Mouse (Mus musculus): ENCODE measurements at regions not wholly inside any gene's neighbourhood (a gene's known extent, or its start where the extent isn't known, plus 50 kb on each side); places are given as distances from the start of the nearest gene placed in this dataset.

DNA sequence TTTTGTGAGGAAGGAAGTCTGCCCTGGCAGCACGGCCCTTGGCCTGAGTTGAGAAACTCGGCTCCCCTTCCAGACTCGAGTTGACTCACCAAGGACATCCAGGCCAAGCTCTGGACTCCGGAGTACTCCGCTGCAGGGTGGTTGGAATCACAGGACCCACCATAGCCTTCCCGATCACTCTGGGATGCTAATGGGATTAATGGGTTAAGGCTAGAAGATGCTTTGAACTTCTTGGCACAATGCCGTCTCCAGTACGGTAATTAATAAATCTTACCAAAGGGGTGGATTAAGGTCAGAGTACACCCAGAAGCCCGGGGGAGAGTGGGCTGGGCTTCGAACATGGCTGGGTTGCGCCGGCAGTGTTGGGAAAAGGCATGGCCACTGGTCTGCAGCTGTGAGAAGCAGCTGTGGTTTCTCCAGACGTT, 200.8 kb upstream of the Dio3 start:
- DNase-seq (ENCODE audit: low spot score in 2 of 2): no peak

DNA sequence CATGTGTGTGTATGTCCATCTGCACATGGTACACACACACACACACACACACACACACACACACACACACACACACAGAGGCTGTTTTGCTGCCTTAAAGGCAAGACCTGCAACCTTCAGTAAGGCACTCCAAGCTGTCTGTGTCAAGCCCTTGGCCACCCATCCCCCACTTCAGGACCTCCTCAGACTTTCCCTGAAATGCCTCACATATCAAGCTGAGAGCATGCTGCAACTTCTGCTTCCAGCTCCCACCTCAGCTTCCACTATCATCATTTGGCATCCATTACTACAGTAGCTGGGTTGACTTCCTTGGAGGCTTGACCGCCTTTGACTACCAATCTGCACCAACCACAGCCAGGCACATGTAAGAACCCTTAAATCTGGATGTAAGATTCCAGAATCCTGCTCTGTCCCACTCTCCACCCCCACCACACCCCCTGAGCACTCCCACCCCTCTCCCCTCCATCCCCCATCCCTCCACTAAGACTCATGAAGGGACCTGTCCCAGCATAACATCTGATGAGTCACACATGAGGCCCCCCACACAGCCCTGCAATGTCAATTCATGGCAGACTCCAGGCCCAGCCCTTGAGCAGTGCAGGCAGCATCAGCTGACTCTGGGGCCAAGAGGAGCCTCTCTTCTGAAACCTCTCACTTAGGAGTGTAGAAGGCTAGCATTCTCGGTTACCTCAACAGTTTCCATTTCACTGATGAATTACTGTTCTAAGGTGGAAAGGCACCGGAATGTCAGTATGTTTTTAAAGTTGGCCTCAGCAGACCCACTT, 196.8 kb upstream of the Dio3 start:
- no peak for DNase-seq (ENCODE audit: low spot score in 2 of 2)

DNA sequence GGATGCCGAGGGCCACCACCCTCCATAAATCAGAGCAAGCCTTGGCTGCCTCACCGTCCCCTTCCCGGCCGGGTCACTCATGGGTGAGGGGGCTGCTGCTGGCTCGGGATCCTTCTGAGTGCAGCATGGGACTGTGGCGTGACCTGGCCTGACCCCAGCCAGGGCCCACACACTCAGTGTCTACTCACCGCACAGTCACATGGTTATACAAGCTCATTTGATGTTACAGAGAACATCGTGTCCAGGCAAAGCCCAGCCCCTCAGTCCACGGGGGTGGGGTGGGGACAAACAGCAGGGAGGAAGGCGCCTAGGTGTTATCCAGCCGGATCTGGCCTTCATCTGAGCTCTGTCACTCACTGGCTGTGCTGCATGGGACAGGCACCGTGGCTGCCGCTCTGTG, 195.9 kb upstream of the Dio3 start:
- no peak for DNase-seq (ENCODE audit: low spot score in 2 of 2)

DNA sequence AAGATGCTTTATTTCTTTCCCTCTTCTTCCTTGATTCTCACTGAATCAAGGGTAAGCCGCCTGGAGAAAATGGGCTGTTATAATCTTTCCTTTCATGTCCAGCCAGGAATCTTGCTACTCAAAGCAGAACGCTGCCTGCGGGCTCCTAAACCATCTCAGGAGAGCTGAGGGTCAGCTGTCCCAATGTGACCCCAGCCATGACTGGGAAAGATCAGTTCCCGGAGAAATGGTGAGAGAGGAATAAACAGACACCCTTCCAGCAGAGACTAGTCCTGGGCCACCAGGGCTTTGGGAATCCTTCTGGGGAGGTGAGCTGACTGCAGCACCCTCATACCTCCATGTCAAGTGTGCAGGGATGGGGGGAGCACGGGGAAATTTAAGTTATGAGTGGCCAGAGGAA, 195.4 kb upstream of the Dio3 start:
- no peak for DNase-seq (ENCODE audit: low spot score in 2 of 2)

DNA sequence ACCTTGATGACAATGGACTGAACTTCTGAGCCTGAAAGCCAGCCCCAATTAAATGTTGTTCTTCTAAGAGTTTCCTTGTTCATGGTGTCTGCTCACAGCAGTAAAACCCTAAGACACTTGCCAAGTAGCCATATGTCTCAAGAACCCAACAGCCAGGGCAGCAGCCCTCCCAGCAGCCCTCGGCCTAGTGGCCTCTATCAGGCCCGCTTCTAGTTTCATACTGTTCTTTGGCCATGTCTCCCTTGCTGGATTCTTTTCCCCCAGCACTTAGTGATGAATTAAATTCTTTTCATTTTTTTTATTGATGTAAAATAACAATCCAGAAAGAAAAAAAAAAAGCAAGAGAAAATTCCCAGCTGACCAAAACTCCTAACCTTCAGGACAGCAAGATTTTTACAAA, 191.9 kb upstream of the Dio3 start:
- DNase-seq (ENCODE audit: low spot score in 2 of 2): no peak

DNA sequence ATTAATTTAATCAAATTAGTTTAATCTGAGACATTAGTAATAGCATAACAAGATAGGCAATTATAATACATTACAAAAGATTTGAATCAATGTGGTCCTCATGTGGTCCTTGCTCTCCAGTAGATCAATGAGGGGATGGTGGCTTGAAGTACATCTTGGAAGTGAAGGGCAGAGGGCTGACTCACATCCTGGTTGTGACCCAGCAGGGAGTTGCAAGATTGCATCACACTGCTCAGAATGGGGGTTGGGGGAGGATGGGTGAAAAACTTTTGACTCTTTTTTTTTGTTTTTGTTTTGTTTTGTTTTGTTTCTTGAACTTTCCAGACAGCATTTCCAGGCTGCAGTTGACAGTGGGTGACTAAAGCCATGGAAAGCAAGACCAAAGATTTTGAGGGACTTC, 191.1 kb upstream of the Dio3 start:
- no peak for DNase-seq (ENCODE audit: low spot score in 2 of 2)

DNA sequence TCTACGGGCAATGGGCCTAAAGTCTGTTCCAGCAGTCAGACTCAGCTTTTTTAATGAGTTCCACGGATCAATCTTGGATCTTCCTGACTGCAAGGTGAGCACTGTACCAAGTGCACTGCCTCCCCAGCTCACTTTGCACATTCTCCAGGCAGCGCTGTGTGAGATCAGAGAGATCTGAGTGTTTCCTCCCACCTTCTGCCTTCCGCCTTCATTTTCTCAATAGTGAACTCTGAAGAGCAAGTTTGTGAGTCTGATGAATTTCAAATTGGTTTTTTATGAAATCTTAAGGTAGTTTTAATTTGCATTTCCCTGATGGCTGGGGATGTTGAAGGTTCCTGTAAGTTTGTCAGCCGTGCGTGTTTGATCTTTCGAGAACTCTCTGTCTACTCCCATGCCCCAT, 176.7 kb upstream of the Dio3 start:
- DNase-seq (ENCODE audit: low spot score in 2 of 2): no peak

DNA sequence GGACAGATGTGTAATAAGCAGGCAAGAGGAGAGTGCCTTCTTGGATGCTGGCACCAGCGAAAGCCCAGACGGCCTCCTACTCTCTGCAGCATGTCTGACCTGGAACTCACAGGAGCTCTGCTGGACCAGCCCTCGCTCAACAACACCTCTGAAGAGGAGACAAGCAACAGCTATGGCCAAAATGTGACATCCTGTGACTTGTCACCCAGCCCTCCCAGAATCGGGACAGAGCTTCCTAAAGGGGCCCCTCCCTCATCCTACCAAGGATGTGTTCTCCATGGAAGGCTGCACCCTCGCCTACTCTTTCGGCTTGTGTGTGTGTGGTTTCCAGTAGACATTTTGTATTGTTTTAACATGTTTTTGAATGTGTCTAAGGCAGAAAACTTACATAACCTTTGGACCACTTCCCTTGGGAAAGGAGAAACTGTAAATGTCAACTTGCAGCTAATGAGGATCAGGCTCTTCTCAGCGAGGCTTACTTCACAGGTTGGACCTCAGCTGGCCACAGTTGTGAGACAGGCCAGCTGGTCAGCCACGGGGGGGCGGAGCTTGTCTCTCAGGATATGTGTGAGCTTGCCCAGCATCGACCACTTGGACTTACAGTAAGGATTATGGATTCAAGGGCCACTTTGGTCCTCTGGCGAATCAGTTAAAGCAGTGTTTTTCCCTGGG, 166.7 kb upstream of the Dio3 start:
- DNase-seq (ENCODE audit: low spot score in 2 of 2): no peak

DNA sequence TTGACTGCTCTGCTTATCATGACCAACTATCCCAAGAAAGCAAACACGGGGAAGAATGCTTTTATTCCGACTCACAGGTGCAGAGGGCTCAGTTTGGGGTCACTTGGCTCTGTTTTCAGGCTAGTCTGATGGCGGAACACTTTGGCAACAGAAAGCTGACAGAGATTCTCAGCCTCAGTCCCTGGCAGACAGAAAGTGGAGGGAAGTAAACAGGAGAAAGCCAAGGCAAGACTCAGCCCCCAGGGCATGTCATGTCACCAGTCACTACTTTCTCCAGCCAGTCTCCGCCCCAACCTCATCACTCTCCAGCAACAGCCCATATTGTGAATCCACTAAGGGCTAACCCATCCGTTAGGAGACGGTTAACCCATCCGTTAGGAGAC, 166.2 kb upstream of the Dio3 start:
- no peak for DNase-seq (ENCODE audit: low spot score in 2 of 2)

DNA sequence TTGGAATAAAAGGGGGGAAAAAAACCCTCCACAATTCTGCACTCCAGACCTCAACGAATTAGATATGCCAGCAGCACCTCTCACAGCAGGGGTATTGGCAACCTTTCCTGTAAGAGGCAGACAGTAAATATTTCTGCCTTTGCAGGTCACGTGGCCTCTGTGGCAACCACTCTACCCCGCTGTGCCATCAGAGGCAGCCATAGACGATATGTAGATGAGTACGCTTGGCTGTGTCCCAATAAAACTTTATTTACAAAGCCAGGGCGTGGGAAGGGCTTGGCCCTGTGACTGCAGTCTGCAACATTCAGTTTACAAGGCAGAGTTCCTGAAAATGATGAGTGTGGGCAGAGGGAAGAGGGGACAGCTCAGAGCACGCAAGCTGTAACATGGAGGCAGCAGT, 158.7 kb upstream of the Dio3 start:
- DNase-seq (ENCODE audit: low spot score in 2 of 2): peak in 1 of 2 experiments; percentile 34

DNA sequence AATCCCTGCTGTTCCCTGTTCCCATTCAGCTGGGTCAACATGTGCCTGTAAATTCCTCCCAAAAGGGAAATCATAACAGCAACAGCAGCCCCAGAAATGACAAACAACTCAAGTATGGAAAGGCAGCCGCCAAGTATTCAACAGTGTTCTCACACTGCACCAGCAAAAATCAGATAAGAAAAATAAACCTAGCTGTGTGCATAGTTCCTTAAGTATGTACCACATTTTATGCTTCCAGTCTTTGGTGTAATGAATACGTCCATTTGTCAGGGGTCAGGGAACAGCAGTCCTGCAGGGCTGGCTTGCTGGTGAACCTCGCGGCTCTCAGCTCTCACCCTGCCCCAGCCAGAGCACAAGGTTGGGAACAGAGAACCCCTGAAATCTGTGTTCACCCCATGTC, 155.9 kb upstream of the Dio3 start:
- no peak for DNase-seq (ENCODE audit: low spot score in 2 of 2)

DNA sequence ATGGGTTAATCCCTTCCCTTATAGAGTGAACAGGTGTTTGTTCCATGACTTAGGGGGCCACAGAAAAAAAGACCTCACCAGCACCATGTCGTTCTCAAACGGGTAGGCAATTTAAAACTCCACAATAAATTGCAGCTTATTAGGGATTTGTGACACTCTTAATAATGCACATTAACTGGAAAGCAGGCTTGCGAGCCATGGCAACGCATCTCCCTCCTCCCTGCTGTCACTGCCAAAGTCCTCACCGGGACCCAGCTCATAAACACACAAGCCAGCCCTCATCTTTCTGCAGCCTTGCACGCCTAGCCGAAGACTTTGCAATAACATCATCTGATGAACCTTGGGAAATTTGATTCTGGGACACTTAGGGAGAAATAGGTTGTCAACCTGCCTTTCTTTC, 152.3 kb upstream of the Dio3 start:
- DNase-seq (ENCODE audit: low spot score in 2 of 2): peak in 1 of 2 experiments; percentile 28

DNA sequence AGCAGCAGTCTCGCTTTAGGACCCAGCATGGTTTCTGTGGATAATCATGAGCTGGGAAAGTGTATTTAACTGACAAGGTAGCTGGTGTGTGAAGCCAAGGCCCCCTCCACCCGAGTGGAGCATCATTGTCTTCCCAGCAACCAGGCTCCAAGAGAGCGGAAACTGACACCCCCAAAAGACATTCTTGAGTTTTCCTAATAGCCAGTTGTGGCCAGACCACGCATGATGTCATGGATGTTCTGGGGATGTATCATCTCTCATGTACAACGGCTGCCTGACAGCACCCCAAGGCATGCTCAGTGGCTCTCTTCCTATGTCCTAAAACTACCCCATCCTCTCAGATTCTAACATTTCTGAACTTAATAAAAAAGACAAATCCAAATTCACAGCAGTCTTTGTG, 133.5 kb upstream of the Dio3 start:
- no peak for DNase-seq (ENCODE audit: low spot score in 2 of 2)

DNA sequence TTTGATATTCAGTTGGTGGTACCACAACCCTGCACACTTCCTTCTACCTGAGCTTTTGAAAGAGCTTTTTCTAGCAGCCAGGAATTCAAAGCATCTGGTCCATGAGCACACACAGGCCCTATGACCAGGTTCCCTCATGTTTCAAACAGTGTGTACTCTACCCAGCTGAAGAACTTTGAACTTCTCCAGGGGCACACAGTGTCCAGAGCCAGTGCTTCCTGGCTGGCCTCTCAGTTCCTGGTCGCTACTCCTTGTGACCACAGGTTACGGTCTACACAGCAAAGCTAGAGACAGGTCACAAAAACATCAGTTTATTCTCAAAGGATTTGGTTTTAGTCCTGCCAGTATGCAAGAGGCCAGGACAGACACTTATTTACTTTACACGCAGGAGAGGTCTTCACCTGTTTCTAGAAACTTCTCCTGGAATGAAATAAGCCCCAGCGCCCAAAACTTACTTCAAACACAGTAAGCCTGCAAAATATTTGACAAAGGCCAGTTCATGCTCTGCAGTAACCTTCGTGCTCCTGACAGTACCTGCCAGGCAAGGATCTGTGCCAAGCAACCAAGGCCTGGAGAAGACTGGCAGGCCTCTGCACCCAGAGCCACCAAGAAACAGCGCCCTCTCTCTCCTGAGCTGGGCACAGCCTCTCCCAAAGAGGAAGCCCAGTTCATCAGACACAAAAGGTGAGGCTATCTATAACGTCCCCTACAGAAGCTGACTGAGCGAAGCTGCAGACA, 124.5 kb upstream of the Dio3 start:
- no peak for DNase-seq (ENCODE audit: low spot score in 2 of 2)

DNA sequence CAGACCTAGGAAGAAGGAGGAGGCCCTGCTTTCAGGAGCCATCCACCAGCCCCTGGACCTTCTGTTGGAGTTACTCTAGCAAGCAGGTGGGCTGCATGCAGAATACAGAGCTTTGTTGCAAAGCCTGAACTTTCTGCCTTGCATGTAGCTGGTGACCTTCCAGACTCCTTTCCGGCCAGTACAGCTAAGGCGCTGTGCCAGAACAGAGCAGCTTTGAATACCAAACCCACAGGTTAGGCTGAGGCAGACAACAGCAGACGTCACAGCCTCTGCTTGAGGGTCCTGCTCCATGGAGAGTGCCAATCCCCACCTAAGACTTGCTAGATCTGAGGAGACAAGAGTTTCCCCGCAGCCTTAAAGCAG, 123.9 kb upstream of the Dio3 start:
- DNase-seq (ENCODE audit: low spot score in 2 of 2): no peak

DNA sequence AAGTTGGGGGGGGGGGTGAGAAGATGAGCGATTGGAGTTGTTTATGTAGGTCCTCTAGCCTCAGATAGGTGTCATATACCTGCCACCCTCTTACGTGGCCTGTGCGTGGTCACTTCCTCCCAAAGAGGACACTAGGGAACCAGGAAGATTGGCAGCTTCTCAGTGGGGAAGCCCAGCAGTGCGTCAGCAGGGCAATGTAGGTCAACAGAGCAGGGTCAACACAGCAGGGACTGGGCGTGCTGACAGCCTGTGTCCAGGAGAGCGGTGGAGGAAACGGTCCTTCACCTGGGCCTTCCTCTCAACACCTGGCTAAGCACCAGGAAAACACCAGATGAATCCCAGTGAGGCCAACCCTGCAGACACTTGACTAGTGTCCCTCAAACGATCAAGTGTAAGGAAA, 122.4 kb upstream of the Dio3 start:
- no peak for DNase-seq (ENCODE audit: low spot score in 2 of 2)

DNA sequence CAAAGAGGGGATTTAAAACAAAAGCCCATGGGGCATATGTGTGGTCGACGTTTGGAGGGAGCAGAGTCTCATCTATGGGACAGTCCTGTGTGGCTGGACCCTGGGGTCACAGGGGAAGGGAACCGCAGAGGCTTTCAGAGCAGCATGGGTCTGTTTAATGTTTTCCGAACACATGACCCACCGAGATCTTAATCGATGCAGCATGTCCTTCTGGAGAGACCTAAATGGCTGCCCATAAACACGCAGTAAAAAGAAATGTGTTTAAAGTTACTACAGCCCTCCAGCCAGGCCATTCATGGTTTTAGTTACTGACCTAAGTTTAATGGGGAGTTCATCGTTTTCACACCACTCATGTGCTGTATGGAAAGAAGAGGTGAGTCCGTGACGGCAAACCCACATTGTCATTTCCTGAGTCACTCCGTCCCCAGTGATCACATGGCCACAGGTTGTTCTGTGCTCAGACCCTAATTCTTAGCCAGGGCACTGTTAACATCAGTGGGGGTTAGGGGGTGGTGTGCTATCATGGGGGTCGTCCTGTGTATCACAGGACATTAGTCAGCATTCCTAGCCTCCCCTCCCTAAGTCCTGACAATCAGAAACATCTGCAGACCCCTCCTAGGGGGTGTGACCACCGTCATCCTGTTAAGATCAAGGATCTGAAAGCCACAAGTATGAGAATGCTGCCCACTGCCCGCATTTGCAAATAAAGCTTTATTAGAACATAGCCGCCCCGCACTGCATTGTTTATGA, 120.7 kb upstream of the Dio3 start:
- DNase-seq (ENCODE audit: low spot score in 2 of 2): no peak

DNA sequence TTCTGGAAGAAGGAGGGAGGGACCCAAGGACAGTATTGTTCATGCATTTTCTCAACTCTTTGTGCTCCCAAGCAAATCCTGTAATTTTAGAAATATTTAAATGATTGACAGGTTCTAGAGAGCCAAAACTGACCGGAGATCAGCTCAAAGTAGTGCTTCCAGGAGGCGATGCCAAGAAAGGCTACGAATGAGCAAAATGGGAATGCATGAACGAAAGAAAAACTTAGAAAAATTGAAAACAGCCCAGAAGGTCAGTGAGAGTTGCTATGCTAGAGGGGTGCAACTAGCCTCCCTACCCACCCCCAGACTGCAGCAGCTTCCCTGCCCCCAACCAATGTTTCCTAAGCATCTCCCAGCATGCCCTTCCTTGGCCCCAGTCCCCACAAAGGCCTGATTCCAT, 117.6 kb upstream of the Dio3 start:
- no peak for DNase-seq (ENCODE audit: low spot score in 2 of 2)

DNA sequence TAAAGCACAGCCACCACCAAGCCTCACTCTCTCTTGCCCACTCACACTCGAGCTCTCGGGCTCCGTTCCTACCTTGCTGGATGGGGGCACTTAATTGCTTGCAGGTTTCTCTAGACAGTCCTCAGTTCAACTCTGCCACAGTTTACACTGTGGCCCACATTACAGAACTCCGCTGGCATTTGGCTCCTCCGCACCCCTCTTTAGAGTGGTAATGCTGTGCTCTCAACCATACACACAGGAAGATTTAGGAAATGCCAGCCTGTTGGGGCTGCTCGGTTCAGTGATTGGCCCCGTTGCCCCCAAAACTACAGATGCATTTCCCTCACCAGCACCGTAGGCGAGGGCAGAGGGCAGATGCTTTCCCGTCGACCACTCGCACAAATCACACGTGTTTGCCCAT, 113.4 kb upstream of the Dio3 start:
- no peak for DNase-seq (ENCODE audit: low spot score in 2 of 2)

DNA sequence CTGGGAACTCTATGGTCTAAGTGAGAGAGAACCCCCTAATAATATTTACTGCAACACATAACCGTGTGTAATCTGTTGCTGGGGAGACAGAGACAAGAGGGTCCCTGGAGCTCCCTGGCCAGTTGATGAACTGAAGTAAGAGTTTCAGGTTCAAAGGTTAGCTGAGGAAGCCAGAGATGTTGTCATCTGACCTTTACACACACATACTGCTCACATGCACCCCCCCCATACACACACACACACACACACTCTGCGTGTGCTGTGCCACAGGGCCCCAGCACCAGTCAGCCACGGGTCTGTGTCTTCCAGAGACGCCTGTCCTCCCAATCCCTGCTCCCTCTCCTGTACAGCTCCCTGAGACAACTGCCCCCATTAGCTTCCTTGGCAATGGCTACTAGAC, 110.5 kb upstream of the Dio3 start:
- no peak for DNase-seq (ENCODE audit: low spot score in 2 of 2)

DNA sequence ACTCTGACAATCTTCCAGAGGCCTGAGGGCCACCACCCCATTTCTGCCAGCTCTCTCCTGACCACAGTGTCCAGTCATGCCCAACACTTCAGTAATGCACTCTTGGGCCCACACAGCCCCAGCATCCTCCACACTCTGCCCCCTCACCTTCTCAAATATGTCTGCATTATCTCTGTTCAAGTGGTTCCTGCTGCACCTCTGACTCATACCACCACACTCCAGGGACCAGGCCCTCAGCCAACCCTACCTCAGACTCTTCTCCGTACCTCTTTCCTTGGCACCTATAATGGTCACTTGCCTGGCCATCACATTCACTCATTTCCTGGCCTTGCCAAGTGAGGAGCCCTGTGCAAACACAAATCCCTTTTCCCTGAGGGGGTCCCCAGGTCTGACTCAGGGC, 109.6 kb upstream of the Dio3 start:
- DNase-seq (ENCODE audit: low spot score in 2 of 2): no peak

DNA sequence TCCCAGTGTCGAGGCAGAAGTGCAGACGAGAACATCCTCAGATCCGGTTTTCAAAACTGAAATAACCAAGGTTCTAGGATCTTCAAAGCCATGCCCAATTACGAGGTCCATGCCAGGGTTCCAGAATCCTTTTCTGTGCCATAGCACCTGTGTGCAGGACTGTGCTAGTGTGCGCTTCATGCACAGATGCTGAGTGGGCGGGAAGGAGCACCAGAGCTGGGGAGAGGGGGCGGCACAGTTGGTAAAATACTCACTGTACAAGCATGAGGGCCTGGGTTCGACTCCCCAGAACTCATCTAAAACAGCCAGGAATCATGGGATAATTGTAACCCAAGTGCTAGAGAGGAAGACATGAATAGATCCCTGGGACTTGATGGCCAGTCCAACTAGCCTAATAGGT, 108.4 kb upstream of the Dio3 start:
- DNase-seq (ENCODE audit: low spot score in 2 of 2): no peak

All from right cerebral cortex, postnatal 10 days (tissue).